Comparison of ENCODE assay signal across 8 mouse cellular contexts in the genomic region with DNA sequence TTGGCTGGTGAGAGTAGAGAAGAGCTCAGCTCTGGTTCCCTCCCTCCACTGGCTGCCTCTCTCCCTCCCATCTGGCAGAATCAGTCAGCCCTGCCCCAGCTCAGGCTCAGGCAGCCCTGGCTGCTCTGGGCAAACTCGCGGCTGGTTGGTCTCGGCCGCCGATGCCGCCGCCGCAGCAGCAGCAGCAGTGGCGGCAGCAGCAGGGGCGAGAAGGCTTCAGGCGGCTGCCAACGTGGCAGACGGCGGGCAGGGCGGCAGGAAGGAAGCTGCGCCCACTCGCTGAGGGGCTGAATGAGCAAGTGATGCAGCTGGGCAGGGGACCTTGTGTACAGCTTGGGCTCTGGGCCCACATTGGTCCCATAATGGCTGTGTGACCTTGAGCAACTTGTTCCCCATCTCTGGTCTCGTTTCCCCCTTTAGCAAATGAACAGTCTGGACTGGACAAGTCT. TPM values are rescaled to one million over a fixed set of nuclear protein-coding genes. Genes with fewer than 3 reads are reported as not detected.
DNase-seq lines count a peak whose midpoint lies in the region; ATAC-seq lines count a peak whose summit lies in the region.

No protein-coding gene starts in this region.

- H3K27me3 ChIP-seq in forebrain, embryonic 10.5 days (ENCODE audit: poor library complexity, severe bottlenecking): peaks cover 68% of the 10 kb centered on the region
- H3K27me3 ChIP-seq in megakaryocyte, embryonic 14.5 days (replicated peaks): peaks cover 58% of the 10 kb centered on the region

- H3K36me3 ChIP-seq in forebrain, embryonic 10.5 days (replicated peaks): no peaks in the 10 kb centered on the region
- H3K36me3 ChIP-seq in megakaryocyte, embryonic 14.5 days (replicated peaks; ENCODE audit: low read length): no peaks in the 10 kb centered on the region

- 6% methylated on average over 18 of the region's 18 CpGs for WGBS in forebrain, embryonic 10.5 days

- H3K9me3 ChIP-seq in forebrain, embryonic 10.5 days: no peaks in the 10 kb centered on the region
- H3K9me3 ChIP-seq in megakaryocyte, embryonic 14.5 days: no peaks in the 10 kb centered on the region

- H3K4me3 ChIP-seq in forebrain, embryonic 10.5 days: peak overlapping the region; percentile 34
- peak overlapping the region; percentile 87 for H3K4me3 ChIP-seq in megakaryocyte, embryonic 14.5 days (replicated peaks)

- DNase-seq in adrenal gland, postnatal 10 days: peak; percentile 62
- DNase-seq in adrenal gland, adult 8-10 months: no peak
- DNase-seq in MN1 (ENCODE audit: low spot score): peak; percentile 82
- DNase-seq in forebrain, embryonic 10.5 days (ENCODE audit: extremely low spot score, low spot score): no peak
- DNase-seq in layer of hippocampus, postnatal 36 days: peak; percentile 65 to 66
- DNase-seq in spleen, postnatal 36 days (ENCODE audit: low spot score in 2 of 2): peak; percentile 82 to 86

- peak; percentile 19 to 46; a peak in 3 of 4 replicates for ATAC-seq in hematopoietic stem cell, adult 5-6 weeks (replicated peaks in 1 of 2; ENCODE audit: insufficient read depth in 1 of 2, low FRiP score in 2 of 2, low TSS enrichment in 1 of 2, low read depth in 1 of 2, poor library complexity in 2 of 2, severe bottlenecking in 2 of 2)

- H3K4me1 ChIP-seq in forebrain, embryonic 10.5 days: peaks cover 67% of the 10 kb centered on the region
- H3K4me1 ChIP-seq in megakaryocyte, embryonic 14.5 days: peaks cover 68% of the 10 kb centered on the region

- peak overlapping the region; percentile 81 for H3K27ac ChIP-seq in forebrain, embryonic 10.5 days

RNA-seq across cellular contexts. Expression of gene Wasf2, which starts 37.8 kb away (rescaled TPM):
- total RNA-seq in adrenal gland, postnatal 10 days (2021): 100 to 1,000 TPM; 122 to 123 TPM
- 100 to 1,000 TPM; 105 to 158 (median 133) TPM for total RNA-seq in adrenal gland, adult 8-10 months (2022)
- 47.4 and 49.1 TPM in 2 replicates for polyA plus RNA-seq in forebrain, embryonic 10.5 days (2016; fragmentation: Nextera tagmentation; extraction: Ambion mirVana)
- 46.9 and 58.8 TPM in 2 replicates for total RNA-seq in hematopoietic stem cell, adult 5-6 weeks (2017)
- 10 to 100 TPM; 28.7 to 32.8 TPM for total RNA-seq in layer of hippocampus, postnatal 36 days (2021)
- 43.7 and 76.2 TPM in 2 replicates for polyA plus RNA-seq in megakaryocyte, embryonic 14.5 days (2012; ENCODE audit: insufficient read depth, low replicate concordance)

Comparison
In these comparisons a context has a peak if more than half of its experiments do, and no peak if none do; other contexts are left out.
1. DNase-seq: peak in adrenal gland, postnatal 10 days (single experiment), MN1 (single experiment), layer of hippocampus, postnatal 36 days (2 of 2) and spleen, postnatal 36 days (2 of 2); none in adrenal gland, adult 8-10 months (single experiment) and forebrain, embryonic 10.5 days (single experiment).